Mouse (Mus musculus) retina, embryonic 14.5 days (tissue): ENCODE data around the gene Cadm2.

Experiments
- DNase-seq: peaks from one replicate; pipeline ENCODE4 v3.0.0-alpha.2; 2015; ENCODE audit warnings: low spot score

Cadm2 gene

DNA sequence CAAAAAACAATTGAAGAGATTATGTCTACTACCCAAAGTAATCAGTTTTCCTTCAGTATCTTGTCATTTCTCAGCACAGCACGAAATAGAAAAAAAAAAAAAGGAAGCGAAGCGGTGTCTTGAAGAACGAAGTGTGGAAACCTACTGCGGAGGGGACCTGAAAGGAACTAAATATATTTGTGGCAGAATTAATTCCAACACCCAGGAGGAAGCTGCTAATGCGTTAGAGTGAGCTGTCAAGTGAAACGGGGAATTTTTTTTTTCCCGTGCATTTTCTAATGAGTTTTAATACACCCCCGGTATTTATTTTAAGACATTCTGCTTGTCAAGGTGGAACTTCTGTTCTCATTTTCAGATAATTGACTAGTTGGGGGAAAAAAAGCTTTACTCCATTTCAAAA, 111.6 kb downstream of the Cadm2 start:
- DNase-seq, result no peak

DNA sequence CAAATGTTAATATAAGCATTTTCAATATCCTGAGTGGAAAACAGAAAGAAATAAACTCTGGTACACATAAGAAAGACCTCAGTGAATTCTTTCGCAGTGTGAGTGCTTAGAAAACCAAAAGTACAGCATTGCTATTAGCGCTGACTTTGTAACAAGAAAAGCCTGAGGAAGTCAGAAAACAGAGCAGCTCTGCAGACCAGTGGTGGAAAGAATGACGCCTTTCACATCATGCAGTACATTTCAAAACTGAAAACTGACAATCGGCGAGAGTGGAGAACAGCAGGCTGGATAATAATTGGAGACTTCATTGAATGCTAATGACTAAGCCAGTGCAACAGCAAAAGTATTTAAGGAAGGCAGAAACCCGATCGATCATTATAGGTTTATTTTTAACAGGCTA, 138.2 kb downstream of the Cadm2 start:
- DNase-seq, result peak; percentile 10

DNA sequence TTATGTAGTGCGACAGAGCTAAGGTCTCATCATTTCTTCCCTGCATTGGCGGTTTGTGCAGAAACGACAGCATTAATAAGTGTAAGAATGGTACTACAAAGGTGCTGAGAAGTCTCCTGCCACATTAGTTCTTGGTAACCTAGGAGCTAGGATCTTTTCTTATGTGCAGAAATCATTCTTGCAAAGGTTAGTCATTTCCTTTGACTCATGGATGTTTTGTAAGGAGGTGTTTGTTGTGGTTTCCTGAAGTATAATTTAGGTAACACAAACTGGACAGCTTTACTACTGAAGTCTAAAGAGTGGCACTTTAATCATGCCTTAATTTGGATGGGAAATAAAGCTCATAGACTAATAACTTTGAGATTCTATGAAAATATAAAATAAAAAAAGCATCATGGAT, 153.7 kb downstream of the Cadm2 start:
- no peak for DNase-seq

DNA sequence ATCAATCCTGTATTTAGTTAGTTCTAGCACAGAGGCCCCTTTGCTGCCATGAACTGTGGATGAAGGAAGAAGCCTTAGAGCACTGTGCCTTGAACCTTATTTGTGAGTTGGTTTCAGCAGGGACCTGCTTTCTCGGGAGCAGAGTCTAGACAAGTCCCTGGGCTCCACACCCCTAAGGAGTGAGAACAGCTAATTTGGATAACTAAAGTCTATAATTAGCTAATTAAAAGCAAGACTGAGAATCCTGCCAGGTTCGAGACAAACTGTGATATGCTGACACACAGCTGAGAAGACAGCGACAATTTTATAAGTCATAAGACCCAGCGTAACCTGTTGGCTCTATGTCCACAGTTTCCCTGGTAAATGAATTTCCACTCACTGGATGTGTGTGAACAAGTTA, 184.4 kb downstream of the Cadm2 start:
- no peak for DNase-seq

DNA sequence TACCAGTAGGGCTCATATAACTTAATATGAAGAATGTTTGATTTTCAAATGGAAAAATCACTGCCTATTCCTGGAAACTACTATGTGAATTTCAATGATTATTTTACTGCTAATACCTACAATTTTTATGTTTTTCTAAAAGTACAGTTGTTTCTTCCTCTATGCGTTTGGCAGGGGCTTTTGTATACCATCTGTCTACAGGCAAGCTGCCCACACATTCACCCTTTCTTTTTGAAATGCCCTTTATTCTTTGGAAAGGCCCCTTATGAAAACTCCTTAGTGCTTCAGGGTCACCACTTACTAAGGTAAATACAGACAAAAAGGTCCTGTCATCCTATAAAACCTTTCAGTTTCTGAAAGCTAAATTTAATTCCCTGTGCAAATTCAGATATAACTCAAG, 195.3 kb downstream of the Cadm2 start:
- no peak for DNase-seq

DNA sequence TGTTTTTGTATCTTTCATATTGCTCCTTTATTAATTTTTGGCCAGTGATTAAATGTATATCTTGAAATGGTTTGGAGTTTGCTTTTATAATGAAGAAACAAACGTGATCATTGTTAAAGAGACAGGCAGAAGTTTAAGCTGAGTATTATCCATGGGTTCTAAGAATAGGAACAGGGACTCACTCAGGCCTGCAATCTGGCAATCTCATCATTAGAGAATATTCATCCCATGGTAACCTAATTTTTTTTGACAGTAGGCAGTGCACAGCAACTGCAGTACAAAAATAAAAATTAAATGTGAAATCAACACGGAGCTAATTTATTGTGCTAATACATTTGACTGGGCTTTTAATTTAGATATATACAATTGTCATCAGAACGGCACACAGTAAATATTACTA, 209.8 kb downstream of the Cadm2 start:
- peak; percentile 77 for DNase-seq

DNA sequence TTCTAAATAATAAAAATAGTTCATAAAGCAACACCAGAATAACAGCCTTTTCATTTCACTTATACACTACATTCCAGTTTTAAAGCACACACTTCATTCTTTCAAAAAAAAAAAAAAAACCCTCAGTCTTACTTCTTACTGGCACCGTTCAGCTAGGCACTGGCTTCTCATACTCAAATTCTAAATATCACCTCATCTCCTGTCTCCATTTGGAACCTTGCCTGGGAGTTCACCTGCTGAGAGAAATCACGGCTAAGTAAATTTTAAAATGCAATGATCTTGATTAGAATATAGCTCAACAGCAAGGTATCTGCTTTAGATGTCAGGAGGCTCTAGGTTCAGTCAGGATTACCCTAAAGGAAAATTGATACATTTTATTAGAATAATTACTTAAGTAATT, 210.2 kb downstream of the Cadm2 start:
- no peak for DNase-seq

DNA sequence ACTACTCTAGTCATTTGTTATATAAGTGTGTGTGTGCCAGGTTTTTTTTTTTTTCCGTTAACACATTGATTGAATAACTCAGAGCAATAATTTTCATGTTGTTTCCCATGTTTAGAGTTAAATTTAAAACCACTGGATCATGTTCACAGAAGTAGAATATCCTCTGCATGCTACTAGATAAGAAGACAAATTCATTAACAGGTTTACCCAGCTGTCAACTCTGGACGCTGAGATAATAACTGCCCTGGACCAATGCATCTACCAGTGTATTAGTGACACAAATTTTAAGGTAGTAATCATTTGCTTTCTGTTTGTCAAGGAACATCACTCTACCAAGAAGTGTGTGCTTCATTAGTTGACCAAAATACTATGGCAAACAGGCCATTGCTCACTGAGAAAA, 253.0 kb downstream of the Cadm2 start:
- DNase-seq, result no peak

DNA sequence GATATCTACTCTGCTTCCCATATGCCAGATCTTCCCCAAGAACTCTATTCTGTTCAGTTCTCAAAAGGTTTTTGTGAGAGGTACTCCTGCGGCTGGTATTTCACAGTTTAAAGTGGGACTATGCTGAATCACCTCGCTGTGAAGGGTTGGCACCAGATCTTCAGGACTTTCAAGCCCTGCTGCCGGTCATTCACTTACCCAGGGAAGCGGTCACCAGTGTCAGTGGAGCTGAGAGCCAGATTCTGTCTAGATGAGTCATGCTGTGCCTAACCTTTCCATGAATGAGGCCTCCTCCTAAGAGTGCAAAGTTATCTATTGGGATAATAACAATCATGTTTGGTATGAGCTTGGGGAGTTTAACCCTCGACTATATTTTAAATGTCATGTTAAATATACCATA, 272.7 kb downstream of the Cadm2 start:
- DNase-seq, result no peak

DNA sequence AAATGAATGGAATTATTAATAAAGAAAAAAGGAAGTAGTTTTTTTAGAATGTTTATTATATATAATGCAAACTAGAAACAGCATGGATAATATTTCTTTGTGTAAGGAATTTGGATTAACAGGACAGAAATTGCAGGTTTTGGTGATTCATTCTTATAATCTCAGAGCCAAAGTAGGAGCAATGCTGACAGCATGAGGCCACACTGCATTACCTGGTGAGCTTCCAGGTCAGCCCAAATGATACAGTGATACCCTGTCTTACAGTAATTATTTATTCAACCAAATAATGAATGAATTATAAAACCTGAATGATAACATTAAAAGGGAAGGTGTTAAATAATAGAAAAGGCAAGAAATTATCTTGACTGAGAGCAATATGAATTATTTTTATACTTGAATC, 273.1 kb downstream of the Cadm2 start:
- no peak for DNase-seq

DNA sequence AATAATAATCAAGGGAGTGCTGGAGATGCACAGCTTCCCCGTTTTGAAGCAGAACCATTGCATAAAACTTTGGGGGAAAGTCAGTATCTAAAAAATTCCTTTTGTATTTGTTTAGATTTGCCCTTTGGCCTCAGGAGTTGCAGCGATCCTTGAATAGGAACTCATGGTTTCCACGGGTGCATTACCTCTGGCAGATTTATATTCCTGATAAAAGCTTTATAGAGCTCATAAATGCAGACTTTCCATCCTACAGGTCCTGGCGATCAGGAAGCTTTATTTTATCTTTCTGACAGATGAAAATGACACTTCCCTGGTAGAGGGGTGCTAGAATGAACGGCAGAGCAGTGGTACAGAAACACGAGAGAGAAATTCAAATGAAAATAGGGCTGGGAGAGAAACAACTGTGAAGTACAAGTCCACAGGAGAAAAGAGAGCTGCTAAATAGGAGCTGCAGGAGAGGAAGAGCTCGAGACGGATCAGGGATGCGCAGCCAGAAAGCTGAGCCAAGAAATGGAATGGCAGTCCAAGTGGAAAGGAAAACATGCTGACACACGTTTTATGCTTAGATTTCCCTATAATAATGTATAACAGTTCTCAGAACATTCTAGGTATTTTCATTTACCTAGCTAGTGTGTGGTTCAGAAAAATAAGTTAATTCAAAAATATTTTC, 274.0 kb downstream of the Cadm2 start:
- DNase-seq, result no peak

DNA sequence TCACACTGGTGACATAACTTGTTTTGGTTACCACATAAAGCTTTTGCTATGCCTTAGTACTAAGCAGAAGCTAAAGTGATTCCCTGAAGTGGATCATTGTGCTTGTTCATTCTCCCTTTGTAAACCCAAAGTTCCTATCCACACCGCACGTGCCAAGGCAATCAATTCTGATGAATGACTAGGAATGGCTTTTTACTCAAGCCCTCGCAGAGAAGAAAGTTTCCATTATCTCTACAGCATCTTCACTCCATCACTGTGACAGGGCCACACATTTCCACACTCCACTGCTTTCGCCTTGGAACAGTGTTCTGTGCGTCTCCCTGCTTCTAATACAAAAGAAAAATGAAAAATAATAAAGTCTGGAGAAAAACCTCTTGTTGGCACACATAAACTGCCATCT, 276.5 kb downstream of the Cadm2 start:
- DNase-seq, result no peak

DNA sequence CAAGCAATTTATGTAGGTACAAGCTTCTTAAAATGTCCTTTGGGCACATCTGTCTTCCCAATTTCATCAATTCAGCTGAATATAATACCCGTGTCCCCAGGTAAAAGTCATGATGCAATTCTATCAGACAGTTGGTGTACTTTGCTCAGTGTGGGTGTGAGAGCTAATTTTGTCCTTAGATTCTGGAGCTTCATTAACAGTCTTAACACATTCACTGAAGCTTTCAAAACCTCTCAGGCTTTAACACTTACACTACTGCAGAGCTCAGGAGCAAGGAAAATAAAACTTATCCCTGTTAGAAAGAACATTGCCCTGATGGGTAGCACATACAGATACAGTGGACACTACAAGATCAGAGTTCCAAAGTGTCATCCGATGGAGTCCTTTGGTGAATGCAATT, 309.7 kb downstream of the Cadm2 start:
- no peak for DNase-seq

DNA sequence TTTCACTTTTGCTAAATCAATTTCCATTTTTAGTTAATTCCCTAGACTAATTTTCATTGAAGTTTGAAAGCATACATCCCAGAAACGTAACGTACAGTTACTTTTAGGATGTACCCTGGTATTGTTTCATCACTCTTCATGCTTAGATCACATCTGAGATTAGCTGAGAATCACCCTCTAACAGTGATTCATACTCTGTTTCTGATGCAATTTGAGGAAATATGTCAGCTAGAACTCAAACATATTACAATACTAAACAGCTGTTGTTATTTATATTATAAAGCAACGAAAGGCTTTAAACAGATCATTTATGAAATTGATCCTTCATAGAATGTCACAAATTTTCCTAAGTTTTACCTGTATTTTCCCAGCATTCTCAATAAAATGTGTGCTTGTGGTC, 336.0 kb downstream of the Cadm2 start:
- DNase-seq, result no peak

DNA sequence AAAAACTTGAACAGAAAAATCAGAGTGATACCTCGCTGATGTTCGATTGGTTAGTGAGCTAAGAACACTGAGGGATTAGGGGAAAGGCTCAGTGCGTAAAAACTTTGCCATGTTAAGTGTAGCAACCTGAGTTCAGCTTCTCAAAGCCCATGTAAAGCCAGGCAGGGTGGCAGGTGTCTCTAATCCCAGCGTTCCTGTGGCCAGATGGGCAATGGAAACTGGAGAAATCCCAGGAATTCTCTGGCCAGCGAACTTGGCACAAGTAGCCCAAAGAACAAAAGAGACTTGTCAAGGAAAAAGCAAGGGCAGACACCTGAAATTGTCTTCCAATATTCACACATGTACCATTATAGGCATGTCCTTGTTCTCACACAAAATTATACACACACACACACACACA, 377.1 kb downstream of the Cadm2 start:
- no peak for DNase-seq

DNA sequence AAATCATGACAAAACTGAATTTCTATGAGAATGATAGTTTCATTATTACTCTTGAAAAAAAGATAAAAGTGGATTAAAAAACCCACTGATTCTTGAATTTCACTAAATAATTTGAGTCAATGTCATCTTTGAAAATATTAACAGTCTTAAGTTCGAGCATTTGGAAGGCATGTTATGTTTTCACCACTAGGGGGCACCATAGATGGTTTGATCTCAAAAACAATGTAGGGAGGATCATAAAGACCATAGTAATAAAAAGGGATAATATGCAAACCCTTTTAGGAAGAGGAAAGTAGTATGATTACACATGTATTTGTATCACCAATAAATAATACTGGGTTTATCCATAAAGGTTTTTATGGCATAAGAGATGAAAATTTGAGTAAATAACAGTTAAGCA, 385.8 kb downstream of the Cadm2 start:
- DNase-seq, result peak; percentile 63

DNA sequence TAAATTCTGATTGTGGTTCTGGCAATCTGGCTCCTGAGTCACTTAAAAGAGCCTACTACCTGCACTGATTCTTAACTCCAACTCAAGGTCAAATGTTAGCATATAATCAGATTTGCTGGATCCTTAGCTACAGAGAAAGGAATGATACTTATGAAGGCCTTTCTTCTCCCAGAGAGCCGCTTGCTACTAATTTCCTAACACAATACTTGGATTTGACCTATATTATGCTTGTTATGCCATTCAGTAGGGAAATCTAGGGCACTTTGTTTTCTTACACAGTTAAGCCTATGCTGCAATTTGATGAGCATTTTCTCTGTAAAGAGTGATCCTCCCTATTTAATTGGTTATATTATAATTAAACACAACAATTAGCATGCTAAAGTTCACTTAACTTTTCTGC, 394.0 kb downstream of the Cadm2 start:
- DNase-seq, result peak; percentile 60

DNA sequence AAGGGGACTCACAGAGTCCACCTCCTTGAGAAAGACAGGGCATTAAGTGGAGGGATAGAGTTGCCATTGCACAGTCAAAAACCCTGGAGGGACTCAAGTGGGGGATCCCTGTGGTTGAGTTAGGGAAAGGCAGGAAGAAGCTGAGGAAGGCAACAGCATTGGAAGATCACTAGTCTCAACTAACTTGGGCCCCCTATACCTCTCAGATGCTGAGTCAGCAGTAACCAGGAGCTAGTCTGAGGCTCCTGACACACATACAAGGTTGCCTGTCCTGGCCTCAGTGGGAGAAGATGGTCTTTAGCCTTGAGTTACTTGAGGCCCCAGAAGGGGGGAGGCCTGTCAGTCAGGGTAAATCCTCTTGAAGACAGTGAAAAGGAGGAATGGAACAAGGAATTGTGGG, 417.4 kb downstream of the Cadm2 start:
- DNase-seq, result no peak

DNA sequence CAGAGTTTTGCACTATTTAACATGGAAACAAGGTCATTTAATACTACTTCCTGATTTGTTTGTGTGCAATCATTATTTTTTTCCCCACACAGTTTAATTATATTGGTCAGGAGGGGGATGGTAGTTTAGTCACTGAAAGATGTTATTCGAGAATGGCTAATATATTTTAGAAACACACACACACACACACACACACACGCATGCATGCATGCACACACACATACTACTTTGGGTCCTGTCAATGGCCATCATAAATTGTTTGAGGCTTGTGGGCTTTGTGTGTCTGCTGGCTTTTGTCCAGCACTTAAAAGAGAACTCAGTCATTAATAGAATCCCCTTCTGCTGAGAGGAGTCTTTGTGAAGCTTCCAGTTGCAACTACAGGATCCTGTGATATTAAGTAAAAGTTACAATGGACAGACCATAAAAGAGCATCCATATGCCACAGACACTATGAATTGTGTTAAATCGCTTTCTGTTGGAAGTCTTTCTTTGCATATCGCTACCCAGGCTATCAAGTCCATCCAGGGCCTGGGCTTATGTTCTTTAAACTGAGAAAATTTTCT, 427.8 kb downstream of the Cadm2 start:
- DNase-seq, result peak; percentile 39

DNA sequence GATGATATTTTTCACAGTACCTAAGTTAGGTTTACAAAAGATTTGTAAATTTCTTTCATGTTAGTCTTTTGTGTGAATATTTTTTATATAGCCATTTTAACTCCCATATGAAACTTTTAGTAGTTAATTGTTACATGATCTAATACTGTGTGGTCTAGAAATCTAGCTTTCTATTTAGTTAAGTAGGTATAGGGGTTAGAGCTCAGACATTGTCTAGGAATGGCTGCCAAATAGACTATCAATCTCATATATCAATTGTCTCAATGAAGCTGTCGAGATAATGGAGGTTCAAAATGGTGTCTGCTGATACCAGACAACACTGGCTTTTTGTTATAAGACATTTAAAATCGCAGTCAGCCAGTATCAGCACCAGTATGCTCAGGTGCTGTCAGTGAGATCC, 428.3 kb downstream of the Cadm2 start:
- DNase-seq, result no peak

DNA sequence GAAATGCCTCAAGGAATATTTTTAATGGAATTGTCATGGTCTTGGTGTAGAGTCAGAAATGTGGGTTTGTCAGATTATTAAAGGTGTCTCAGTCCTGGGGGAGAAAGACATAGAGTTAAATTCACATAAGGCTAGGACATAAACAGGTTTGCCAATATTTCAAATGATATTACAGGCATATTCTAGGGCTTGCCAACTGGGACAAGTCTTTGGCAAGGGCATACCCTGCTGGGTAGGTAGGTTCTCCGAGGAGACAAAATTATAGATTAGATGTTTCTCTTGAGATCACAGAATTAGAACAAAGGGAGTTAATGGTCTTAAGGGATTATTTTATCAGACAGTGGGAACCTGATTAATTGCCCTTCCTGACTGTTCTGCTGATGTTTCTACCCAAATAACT, 434.4 kb downstream of the Cadm2 start:
- DNase-seq, result no peak

DNA sequence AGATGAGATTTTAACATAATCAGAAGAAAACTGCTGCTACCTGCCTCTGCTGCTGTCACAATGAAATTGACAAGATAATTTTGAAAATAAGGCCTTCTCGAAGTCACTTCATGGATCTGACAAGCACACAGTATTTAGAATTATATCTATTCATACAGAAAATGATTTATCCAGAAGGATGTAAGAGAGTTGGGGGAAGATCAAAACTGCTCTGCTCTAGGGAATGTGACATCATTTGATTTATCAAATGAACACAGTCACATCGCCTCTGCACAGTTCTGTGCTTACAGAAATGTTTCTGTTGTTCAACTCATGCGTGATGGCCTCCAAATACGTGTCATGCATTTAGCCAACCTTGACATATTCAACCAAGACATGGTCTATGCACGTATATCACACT, 437.8 kb downstream of the Cadm2 start:
- peak; percentile 35 for DNase-seq

DNA sequence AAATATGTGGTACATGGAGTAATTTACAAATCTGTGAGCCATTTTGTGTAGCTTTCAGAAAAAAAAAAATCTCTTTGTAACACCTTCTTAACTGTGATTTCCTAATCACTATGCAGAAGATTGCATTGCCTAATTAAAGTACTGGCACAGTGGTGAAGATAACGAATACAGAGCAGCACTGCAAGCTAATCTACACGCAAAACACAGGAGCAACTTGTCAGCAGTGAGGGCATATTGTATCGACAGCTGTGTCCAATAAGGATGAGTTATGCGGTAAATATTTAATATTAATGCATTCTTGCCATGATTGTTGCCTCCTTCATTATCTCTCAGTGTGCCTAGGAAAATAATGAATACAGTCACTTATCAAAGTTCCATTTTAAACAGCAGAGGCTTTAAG, 445.3 kb downstream of the Cadm2 start:
- DNase-seq, result no peak

DNA sequence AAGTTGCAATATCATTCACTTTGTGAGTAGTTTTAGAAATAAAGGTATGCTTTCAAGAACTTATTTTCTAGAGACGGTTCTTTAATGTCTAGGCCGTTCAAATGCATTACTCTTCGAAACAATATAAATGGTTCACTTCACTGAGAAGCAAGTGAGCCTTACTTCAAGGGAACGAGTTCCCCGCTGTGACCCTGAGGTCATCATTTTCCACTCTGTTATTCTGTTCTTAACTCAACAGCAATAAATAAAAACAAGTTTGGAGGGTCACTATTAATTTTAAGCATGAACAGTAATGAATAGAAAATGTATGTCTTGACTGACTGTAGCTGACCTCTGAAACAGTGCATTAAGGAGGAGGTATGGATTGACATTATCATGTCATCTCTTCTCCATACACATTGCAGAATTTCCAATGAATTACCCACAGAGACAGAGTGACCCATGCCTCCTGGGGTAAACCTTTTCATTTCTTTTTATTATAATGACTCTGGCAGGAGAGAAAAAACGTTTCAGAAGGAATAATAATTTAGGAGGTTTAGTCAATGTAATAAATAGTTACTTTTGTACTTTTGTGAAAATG, 458.4 kb downstream of the Cadm2 start:
- peak; percentile 65 for DNase-seq
